Mouse (Mus musculus): ENCODE data around the gene Dnajb4. TPM values are rescaled to one million over a fixed set of nuclear protein-coding genes. Genes with fewer than 3 reads are reported as not detected.

Dnajb4 gene
- polyA plus RNA-seq, 1 experiment = 12.6 TPM

DNA sequence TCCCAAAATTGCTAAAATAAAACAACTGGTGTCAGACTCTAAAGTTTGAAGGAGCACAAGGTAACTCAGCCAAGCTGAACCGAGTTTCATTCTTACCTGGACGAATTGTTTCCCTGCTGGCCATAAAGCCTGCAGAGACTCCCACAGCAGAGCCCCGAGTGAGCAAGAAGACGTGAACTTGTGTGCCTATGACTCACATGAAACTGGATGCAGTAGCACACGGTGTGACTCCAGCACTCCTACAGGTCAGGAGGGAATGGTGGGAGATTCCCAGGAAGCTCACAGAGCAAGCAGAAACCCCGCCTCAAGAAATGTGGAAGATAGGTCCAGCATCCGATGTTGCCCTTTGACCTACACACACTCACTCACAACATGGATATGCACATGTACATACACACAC is 38.2 kb downstream of the Dnajb4 start:
- no peak for DNase-seq (ENCODE audit: low read depth)

DNA sequence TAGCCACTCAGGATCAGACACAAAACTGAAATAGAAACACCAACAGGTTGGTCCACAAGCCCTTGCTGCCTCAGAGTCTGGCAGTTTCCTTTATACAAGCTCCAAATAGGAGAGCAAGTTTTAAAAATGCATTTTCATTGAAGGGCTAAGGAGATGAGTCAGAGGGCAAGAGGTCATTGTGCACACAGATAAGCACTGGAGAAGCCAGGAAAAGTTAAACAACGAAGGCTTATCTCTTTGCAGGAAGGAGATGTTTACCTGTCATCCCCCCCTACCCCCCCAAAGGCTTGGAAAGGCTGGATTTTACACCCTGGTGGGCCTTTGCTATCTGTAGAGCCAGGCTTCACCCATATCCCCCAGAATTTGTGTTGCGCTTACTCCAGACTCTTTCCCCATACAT is 38.9 kb downstream of the Dnajb4 start:
- no peak for DNase-seq (ENCODE audit: low read depth)

DNA sequence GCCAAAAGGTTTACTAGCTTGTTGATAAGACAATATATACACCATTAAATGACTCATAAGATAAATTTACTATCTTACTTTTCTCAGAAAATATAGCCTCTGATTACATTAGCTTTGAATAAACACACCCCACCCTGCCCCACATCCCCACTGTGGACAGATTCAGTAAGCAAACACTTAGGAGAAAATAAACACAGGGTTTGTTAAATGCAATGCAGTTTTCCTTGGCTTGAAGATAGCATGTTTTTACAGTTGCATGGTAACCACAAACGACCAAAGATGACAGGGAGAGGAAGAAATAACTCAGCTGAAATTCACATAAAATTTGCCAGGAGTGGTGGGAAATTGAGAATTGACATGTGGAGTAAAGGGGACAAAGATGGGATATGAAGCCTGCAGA is 39.7 kb downstream of the Dnajb4 start:
- no peak for DNase-seq (ENCODE audit: low read depth)

DNA sequence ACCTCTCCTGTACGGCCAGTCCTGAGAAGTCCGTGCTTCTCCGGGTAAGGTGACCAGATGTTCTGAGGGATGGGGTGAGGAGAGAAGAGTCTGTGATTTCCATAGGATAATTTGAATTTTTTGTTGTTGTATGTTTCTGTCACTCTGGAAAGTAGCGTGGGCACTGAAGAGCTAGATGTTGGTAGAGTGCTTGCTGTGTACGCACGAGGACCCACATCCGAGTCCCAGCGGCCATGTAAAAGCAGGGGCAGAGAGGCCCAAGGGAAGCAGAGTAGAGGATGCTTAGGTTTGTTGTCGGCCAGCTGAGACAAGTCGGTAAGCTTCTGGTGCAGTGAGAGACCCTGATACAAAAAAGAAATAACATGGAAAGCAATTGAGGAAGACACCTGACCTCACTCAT is 42.1 kb downstream of the Dnajb4 start:
- DNase-seq (ENCODE audit: low read depth) = no peak

DNA sequence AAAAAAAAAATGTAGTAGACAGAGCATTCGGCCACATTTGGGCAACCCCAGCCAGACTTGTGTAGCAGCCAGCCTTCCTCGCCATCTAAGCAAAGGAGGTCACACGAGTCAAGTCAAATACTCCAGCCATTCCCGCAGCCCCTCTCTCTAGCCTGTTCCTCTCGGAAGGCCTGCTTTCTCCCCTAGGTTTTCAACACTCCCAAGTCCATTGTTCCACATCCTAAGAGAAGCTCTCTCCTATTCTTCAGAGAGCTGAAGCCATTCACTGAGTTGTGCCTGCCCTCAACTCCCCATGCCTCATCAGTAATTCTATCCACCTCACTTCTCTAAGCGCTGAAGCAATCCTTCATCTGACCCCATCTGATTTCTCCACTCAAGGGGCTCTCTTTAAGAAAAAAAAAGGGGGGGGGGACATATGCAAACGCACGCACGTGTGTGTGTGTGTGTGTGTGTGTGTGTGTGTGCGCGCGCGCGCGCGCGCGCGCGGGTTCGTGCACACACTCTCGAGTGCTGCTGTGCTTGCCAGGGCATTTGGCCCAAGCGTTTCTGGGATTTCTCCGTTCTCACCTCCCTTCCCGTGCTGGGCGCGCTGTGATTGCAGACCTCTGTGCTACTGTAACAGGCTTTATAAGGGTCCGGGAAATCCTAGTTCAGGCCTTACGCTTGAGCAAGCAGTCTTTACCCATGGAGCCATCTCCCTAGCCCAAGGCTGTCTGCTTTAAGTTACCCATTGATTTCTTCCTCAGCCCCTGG is 43.2 kb downstream of the Dnajb4 start:
- DNase-seq (ENCODE audit: low read depth) = no peak

DNA sequence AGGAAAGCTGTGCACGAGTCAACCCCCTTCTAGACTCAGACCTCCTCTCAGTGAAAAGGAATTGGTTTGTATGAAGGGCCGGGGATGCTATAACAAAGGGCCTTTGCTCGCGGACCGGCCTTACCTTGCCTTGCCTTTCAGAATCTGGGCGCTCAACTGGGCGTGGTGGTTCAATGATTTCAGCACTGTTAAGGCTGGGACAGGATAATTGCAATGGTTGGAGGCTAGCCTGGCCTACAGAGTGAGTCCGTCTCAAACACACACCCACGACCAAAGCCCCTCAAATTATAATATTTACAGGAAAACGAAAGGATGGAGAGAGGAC is 44.0 kb downstream of the Dnajb4 start, which contains the start of gene Gipc2:
Gene Gipc2 (minus strand): TSS at position 132 of the 325 bp plus-strand sequence.
- no peak for DNase-seq (ENCODE audit: low read depth)

DNA sequence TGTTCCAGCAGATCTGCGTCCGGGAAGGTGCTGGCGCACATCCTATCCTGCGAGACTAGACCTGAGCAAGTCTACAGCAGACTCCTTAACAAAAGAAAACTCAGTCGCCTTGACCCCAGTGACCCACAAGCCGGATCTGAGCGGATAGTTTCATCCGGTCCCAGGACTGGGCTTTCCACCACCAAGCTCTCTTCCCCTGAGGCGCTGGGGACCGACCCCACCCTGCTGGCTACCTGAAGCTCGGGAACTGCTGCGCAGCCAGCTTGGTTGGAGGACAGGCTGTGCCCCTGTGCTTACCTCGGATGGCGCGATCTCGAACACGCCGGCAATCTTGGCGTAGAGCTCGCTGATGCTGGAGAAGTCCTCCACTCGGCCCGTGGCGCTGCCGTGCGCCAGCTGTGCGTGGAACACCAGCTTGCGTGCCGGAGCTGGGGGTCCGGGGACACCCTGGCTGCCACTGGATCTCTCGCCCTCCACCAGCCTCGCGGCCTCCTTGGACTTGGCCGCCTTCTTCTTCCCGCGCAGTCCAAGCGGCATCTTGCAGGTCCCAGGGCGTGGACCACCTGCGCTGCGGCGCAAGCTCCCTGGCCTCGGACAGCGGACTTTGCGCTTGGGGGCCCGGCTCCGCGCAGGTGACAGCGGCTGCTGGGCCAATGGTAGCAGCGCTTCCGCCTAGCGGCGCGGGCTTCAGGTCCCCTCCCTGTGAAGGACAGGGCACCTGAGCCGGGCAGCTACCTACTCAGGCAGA is 44.6 kb downstream of the Dnajb4 start:
- DNase-seq (ENCODE audit: low read depth) = no peak

DNA sequence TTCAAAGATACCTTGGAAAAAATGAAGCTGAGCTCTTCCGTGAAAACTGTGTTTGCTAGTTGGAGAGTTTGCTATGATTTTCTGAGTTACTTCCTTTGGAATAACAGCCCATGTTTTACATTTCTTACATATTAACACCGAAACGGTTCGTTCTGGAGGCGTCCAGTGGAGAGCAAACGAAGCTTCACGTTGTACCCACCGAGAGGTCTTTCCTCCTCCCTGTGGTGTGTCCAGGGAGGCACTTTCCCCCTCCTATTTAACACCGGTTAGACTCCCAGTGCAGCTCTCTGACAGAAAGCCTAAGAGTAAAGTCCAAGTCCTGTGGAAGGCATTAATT is 45.1 kb downstream of the Dnajb4 start:
- DNase-seq (ENCODE audit: low read depth) = no peak

DNA sequence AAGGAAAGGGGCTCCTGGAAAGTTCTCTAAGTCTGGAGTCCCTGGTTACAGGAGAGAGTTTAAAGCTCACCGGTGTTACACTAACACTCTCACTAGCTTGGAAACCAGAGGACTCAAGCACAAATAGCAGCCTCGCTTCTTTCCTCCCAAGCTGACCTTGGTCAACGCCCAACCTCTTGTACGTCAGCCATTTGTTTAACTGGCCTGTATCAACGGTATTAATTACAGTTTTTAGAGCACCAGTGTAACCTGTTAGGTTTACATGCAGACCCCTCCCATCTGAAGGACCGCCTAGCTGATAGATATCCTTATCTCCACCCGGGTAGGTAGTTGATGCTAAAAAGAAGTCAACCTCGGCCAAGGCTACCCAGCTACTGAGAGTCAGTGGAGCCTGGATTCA is 46.8 kb downstream of the Dnajb4 start:
- DNase-seq (ENCODE audit: low read depth) = no peak

DNA sequence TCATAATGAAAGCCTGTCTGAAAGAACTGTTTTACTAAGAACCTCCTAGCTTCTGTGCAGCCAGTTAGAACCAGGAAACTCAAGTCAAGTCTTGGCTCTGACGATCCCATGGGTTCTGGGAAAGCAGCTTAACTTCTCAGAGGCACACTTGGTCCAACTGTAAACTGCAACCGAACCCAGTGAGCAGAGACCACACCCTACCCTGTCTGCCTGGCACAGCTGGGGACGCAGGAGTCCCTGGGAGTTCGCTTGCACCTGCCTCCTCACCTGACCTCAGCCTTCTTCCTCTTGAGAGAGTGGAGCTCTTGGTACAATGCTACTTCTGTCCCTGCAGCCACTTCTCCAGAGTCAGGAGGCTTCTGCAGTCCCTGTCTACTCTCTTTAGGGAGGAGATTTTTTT is 49.5 kb downstream of the Dnajb4 start:
- DNase-seq (ENCODE audit: low read depth) = no peak

DNA sequence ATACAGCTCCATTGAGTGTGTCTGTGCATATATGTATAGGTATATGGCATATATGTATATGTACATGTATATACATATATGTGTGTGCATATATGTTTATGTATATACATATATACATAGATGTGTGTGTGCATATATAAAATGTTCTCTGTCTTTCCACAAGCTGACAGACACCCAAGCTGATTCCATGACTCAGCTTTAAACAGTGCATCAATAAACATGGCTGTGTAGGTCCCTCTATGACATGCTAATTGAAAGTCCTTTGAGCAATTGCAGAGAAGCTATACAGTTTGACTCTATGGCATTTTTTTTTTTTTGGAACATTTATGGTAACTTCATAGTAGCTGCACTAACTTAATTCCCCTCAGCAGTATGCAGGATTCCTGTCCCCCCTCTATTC is 50.8 kb downstream of the Dnajb4 start:
- no peak for DNase-seq (ENCODE audit: low read depth)

DNA sequence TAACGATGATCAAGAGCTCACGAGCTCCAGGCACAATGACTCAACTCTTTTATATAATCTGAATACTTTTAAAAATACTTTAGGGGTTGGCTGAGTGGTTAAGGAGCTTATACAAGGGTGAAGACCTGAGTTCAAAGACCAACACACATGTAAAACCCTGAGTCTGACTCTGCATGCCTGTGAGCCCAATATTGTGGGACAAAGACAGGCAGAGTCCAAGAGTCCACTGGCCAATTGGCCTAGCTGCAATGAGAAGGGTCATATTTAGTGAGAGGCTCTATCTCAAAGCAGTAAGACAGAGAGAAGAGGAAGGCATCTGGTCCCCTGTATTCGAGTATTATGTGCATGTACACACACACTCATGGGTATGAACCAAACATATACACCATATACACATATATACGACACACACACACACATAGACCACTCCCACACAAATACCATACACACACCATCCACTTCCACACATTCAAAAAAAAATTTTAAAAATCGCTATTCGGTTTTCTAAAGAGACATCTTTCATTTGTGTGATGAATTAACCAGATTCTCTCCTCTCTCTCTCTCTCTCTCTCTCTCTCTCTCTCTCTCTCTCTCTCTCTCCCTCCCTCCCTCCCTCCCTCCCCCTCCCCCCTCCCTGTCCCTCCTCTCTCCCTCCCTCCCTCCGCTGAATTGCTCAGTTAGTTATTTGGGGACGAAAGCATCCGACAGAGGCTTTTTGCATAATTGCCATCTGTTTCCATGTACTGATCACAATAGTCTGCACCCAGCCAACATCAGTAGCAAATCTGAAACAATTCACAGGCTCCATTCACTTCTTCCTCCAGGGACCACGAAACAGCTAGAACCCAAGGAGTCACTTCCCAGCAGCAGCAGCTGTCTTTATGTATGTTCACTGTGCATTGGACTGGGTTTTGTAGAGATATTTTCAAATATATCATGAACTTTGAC is 51.5 kb downstream of the Dnajb4 start:
- no peak for DNase-seq (ENCODE audit: low read depth)

DNA sequence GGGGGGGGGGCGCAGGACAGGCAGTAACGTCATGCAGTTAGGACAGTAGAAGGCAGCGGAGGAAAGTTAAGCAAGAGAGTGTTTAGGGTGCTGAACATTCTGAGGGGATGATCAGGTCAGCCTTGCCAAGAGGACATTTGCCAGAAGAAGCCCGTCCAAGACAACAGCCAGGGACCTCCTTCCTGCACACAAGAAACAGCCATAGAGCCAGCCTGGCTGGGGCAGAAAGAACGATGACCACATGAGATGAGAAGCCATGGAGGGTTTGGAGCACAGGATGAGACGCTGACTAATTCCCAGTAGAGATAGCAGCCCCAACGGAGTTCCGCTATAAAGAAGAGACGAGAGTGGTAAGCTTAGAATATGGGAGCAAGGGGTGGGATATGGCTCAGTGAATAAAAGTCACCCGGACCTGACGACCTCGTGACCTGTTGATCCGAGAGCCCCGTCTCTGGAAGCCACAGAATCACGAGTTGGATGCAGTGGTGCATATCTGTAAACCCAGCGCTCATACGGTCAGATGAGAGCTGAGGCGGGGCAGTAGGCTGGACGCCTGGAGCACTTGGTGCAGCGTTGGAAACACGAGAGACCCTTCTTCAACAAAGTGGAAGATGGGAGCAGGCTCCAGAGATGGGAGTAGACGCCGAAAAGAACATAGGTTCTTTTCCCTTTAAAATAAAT is 53.1 kb downstream of the Dnajb4 start:
- DNase-seq (ENCODE audit: low read depth) = no peak

DNA sequence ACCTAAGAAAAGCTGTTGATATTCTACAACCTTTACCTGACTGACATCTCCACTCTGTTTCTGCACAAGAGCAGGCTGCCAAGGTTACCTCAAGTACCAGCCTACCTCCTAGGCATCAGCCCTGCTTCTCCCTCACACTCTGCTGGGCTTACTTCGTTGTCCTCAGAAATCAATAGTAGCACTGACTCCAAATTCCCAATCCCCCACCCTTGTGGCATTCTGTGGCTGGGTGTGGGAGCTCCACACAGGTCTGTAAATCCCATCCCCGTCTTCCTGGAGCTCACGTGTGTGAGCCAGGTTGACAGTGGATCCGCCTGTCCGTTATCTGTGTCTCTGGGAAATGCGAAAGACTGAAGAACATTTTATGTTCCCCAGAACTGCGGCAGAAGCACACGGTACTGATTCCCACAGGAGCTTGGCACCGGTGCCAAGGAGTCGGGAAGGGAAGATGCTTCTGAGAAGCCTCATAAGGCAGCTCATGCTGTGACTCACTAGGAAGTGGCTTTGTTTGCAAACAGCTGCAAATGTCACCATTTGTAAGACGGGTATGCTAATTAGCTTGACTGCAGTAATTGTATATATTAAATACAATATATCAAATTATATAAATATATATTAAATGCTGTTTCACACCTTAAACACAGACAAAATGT is 54.7 kb downstream of the Dnajb4 start:
- no peak for DNase-seq (ENCODE audit: low read depth)

DNA sequence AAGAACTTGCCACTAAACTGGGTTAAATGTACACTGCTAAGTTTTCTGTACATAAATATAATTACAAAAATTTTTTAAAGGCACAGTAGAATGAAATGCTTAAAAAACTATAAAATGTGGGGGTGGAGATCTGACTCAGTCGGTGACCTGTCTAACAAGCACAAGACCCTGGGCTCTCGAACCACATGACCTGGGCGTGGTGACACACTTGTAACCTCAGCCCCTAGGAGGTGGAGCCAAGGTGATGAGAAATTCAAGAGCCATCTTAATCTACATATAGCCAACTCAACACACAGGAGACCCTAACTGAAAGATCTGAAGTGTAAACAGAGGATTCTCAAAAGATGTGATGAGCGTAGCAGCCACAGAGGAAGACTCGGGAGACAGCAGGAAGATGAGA is 56.0 kb downstream of the Dnajb4 start:
- DNase-seq (ENCODE audit: low read depth) = no peak

DNA sequence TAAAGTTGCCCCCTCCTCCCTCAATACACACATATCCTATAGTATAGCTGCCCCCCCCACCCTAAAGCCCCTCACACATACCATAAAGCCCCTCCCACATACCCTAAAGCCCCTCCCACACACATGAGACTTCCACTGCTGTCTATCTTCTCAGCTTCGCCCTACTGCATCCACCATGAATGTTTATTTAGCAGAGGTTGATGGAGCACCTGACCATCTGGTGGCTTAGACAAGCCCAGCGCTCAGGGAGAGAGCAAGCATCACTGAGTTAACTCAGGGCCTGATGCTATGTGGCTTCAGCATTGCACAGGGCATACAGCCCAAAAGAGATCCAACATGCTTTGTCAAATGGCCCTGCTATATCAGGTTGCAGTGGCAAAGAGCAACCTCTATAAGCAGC is 57.0 kb downstream of the Dnajb4 start:
- DNase-seq (ENCODE audit: low read depth) = no peak

DNA sequence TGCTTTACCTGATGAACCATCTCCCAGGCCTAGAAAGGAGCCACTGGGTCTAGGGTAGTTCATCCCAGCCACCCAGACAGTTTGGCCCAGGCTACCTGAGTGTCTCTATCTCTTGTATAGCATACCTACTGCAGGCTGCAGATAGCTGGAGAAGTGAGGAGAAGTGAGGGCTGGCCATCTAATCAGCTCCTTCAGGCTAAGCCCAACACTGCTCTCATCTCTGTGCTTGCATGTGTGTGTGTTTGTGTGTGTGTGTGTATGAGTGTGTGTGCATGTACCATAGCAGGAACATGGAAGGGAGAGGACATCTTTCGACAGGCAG is 57.7 kb downstream of the Dnajb4 start:
- no peak for DNase-seq (ENCODE audit: low read depth)

DNA sequence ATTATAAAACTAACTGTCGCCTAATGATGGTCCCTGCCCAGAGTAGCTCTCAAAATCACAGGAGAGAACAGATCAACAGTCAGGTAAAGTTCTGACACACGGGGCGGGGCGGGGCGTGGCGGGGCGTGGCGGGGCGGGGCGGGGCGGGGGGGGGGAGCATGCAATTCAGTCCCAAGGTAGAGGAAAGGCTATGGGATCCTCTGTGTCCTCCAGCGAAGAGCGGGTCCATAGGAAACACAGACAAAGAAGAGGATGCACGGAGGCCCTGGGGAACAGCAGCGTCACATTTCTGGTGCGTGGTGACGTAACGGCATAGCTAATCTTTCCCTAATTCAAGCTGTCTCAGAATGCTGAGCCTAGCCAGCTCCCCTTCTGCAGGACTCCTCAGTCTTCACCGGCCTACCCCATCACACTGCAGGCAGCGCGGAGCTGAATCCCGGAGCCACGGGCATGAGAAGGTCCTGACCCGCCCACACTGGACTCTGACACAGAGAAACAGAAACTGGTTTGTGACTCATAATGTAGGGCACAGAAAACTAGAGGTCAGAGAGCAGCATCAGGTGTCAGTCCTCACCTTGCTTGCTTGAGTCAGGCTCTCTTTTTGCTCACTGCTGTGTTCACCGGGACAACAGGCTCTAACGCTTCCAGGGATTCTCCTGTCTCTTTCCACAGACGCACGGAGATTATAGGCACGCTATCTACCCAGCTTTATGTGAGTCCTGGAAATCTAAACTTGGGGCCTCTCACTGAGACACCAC is 58.2 kb downstream of the Dnajb4 start:
- no peak for DNase-seq (ENCODE audit: low read depth)

DNA sequence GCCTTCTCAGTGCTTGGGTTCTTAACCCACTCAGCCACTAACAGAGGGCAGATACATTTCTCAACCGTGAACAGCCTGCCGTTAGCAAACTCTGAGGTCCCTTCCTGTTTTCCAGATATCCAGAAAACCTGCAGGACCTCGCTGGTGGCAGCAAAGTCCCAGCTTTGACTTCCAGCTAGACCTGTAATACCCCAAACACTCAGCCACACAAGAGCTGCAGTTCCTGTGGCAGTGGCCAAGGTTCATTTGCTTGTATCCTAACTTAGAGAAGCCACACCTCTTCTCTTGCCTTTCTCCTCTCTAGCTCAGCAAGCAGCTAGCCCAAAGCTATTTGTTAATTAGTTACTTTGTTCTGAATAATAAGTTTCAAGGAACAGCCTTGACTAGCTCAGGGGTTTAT is 60.2 kb downstream of the Dnajb4 start:
- no peak for DNase-seq (ENCODE audit: low read depth)

DNA sequence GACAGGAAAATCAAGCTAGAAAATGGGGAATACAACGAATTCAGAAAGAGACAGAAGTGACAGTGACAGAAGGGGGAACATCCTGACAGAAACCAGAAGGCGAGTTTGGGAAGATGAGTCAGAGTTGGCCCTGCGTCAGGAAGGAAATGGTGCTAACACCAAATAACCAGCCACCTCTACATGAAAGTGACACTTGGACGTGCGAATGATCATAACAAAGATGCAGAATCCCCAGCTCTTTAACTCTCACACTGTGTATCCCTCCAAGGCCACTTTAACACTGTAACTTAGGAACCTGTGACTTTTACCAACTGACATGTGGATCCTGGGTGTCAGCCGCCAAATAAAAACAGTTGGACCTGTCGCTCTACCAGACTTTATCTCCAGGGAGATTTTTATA is 60.7 kb downstream of the Dnajb4 start:
- no peak for DNase-seq (ENCODE audit: low read depth)
